Mouse (Mus musculus): ENCODE results near the gene Immp2l. TPM values are rescaled to one million over a fixed set of nuclear protein-coding genes. Genes with fewer than 3 reads are reported as not detected.

Immp2l gene
- polyA plus RNA-seq, 1 experiment, result 9.6 TPM

DNA sequence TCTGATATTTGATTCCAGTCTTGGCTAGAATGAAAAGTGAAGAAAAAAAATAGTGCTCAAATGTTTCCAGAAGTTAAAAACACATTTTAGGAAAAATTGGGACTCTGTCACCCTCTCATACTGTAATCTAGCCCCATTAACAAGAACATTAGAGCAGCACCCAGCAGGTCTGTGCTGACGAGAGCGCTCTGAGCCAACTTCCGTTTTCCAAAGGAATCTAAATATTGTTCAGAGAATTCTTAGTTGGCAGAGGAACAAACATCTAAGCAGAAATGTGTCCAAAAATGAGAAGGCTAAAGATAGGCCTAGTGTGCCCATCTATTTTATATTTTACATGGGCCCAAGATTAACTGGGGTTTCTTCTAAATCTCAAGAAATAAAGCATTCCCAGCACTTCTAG, 486.7 kb downstream of the Immp2l start:
- Histone ChIP-seq H3K79me2 (ENCODE audit: control insufficient read depth, insufficient read depth) (no peaks in the 10 kb centered on the region), H3K4me3 (no peak overlapping the region), H3K36me3 (ENCODE audit: control insufficient read depth, insufficient read depth) (no peaks in the 10 kb centered on the region), H3ac (ENCODE audit: control insufficient read depth, insufficient read length) (no peak overlapping the region), H3K4me2 (ENCODE audit: low read depth) (no peak overlapping the region), H3K27me3 (ENCODE audit: control insufficient read depth, insufficient read depth, insufficient read length) (no peaks in the 10 kb centered on the region)
- TF ChIP-seq MYOG (IDR thresholded peaks at IDR 0.05; ENCODE audit: control insufficient read depth in 1 of 3, insufficient read depth in 1 of 3, insufficient read length in 2 of 3, low read depth in 2 of 3) (no peak), USF1 (IDR thresholded peaks at IDR 0.05; ENCODE audit: low read depth) (no peak), POLR2A (IDR thresholded peaks at IDR 0.05; ENCODE audit: insufficient read length, low read depth) (no peak)

DNA sequence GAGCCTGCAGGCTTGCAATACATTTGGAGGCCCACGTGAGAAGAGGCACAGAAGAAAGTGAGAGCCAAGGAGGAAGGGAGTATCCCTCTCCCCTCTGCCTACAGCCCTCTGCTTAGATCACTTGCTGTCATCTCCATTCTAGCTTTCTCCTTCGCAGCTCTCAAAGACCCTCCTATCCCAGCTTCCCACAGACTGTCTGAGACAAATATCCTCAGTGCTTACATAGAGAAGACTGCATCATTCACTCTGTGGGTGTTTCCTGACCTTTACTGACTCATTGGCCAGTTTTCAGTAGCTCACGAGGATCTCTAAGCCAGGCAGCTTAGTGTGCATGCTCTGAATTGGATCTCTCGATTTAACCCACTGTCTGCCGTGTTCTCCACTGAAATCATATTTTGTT, 495.0 kb downstream of the Immp2l start:
- H3K4me3 ChIP-seq, result no peak overlapping the region
- no peaks in the 10 kb centered on the region for H3K79me2 ChIP-seq (ENCODE audit: control insufficient read depth, insufficient read depth)
- H3K4me2 ChIP-seq (ENCODE audit: low read depth), result no peak overlapping the region
- TF ChIP-seq MAX (IDR thresholded peaks at IDR 0.05; ENCODE audit: low read depth) (no peak), POLR2A (IDR thresholded peaks at IDR 0.05; ENCODE audit: insufficient read length, low read depth) (no peak), TCF3 (IDR thresholded peaks at IDR 0.05; ENCODE audit: insufficient read length, low read depth) (no peak), SRF (IDR thresholded peaks at IDR 0.05; ENCODE audit: control insufficient read depth, insufficient read length, low read depth) (no peak), TCF12 (IDR thresholded peaks at IDR 0.05; ENCODE audit: insufficient read depth, poor library complexity, severe bottlenecking) (no peak), POLR2AphosphoS2 (IDR thresholded peaks at IDR 0.05; ENCODE audit: insufficient read length, low read depth) (no peak), MYOD1 (IDR thresholded peaks at IDR 0.05; ENCODE audit: control insufficient read depth in 1 of 3, insufficient read length in 2 of 3, low read depth in 2 of 3) (no peak), REST (IDR thresholded peaks at IDR 0.05; ENCODE audit: insufficient read depth, insufficient read length) (no peak), CEBPB (IDR thresholded peaks at IDR 0.05; ENCODE audit: insufficient read depth, poor library complexity, severe bottlenecking) (no peak), MYOG (IDR thresholded peaks at IDR 0.05; ENCODE audit: control insufficient read depth in 1 of 3, insufficient read depth in 1 of 3, insufficient read length in 2 of 3, low read depth in 2 of 3) (no peak), USF1 (IDR thresholded peaks at IDR 0.05; ENCODE audit: low read depth) (no peak), E2F4 (IDR thresholded peaks at IDR 0.05; ENCODE audit: insufficient read depth) (no peak)
- H3K36me3 ChIP-seq (ENCODE audit: control insufficient read depth, insufficient read depth), result no peaks in the 10 kb centered on the region
- no peak overlapping the region for H3ac ChIP-seq (ENCODE audit: control insufficient read depth, insufficient read length)
- no peaks in the 10 kb centered on the region for H3K27me3 ChIP-seq (ENCODE audit: control insufficient read depth, insufficient read depth, insufficient read length)

DNA sequence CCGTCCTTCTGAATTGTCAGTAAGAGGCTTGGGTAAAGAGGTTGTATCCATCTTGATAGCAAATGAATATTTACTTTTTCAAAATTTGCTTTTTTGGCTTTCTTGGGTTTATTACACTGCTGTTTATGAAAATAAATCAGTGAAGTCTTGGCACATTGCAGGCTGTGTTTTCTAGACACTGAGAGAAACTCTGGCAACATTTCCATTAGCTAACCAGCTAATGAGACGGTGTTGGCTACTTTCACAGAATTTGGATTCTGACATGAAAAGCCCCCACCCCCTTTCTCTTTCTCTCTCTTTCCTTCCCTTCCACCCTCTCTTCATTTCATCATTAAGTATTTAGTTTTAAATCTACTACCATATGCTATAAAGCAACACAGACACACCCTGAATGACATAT, 496.4 kb downstream of the Immp2l start:
- H3K79me2 ChIP-seq (ENCODE audit: control insufficient read depth, insufficient read depth), result no peaks in the 10 kb centered on the region
- H3K4me3 ChIP-seq, result no peak overlapping the region
- no peaks in the 10 kb centered on the region for H3K27me3 ChIP-seq (ENCODE audit: control insufficient read depth, insufficient read depth, insufficient read length)
- no peak for TF ChIP-seq CEBPB (IDR thresholded peaks at IDR 0.05; ENCODE audit: insufficient read depth, poor library complexity, severe bottlenecking)
- TF ChIP-seq E2F4 (IDR thresholded peaks at IDR 0.05; ENCODE audit: insufficient read depth), result no peak
- TF ChIP-seq POLR2AphosphoS2 (IDR thresholded peaks at IDR 0.05; ENCODE audit: insufficient read length, low read depth), result no peak
- no peak for TF ChIP-seq POLR2A (IDR thresholded peaks at IDR 0.05; ENCODE audit: insufficient read length, low read depth)
- H3K36me3 ChIP-seq (ENCODE audit: control insufficient read depth, insufficient read depth), result no peaks in the 10 kb centered on the region
- H3K4me2 ChIP-seq (ENCODE audit: low read depth), result no peak overlapping the region
- H3ac ChIP-seq (ENCODE audit: control insufficient read depth, insufficient read length), result no peak overlapping the region

DNA sequence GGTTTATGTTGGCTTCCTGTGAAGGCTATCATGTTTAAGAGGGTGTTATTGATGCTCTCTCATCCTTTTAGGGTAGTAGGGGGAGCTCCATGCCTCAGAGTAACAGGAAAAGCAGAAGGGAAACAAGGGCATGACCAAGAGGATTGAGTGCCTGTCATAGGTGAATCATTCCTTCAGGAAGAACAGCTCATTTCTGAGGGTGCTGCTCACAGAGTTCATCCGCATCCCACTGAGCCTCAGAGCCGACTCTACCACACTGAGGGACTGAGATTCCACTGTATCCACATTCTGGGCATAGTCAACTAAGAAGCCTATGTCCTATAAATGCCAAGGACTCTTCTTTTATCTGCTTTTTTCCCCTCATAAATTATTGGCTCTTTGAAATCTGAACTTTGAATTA, 497.8 kb downstream of the Immp2l start:
- no peaks in the 10 kb centered on the region for H3K36me3 ChIP-seq (ENCODE audit: control insufficient read depth, insufficient read depth)
- no peak overlapping the region for H3K4me3 ChIP-seq
- TF ChIP-seq SRF (IDR thresholded peaks at IDR 0.05; ENCODE audit: control insufficient read depth, insufficient read length, low read depth), result no peak
- no peak for TF ChIP-seq TCF12 (IDR thresholded peaks at IDR 0.05; ENCODE audit: insufficient read depth, poor library complexity, severe bottlenecking)
- no peak for TF ChIP-seq REST (IDR thresholded peaks at IDR 0.05; ENCODE audit: insufficient read depth, insufficient read length)
- TF ChIP-seq MAX (IDR thresholded peaks at IDR 0.05; ENCODE audit: low read depth), result no peak
- no peak for TF ChIP-seq CEBPB (IDR thresholded peaks at IDR 0.05; ENCODE audit: insufficient read depth, poor library complexity, severe bottlenecking)
- TF ChIP-seq POLR2AphosphoS2 (IDR thresholded peaks at IDR 0.05; ENCODE audit: insufficient read length, low read depth), result no peak
- TF ChIP-seq USF1 (IDR thresholded peaks at IDR 0.05; ENCODE audit: low read depth), result no peak
- no peak for TF ChIP-seq MYOD1 (IDR thresholded peaks at IDR 0.05; ENCODE audit: control insufficient read depth in 1 of 3, insufficient read length in 2 of 3, low read depth in 2 of 3)
- TF ChIP-seq POLR2A (IDR thresholded peaks at IDR 0.05; ENCODE audit: insufficient read length, low read depth), result no peak
- no peak for TF ChIP-seq MYOG (IDR thresholded peaks at IDR 0.05; ENCODE audit: control insufficient read depth in 1 of 3, insufficient read depth in 1 of 3, insufficient read length in 2 of 3, low read depth in 2 of 3)
- TF ChIP-seq E2F4 (IDR thresholded peaks at IDR 0.05; ENCODE audit: insufficient read depth), result no peak
- TF ChIP-seq TCF3 (IDR thresholded peaks at IDR 0.05; ENCODE audit: insufficient read length, low read depth), result no peak
- H3K79me2 ChIP-seq (ENCODE audit: control insufficient read depth, insufficient read depth), result no peaks in the 10 kb centered on the region
- no peak overlapping the region for H3K4me2 ChIP-seq (ENCODE audit: low read depth)
- no peak overlapping the region for H3ac ChIP-seq (ENCODE audit: control insufficient read depth, insufficient read length)
- no peaks in the 10 kb centered on the region for H3K27me3 ChIP-seq (ENCODE audit: control insufficient read depth, insufficient read depth, insufficient read length)

DNA sequence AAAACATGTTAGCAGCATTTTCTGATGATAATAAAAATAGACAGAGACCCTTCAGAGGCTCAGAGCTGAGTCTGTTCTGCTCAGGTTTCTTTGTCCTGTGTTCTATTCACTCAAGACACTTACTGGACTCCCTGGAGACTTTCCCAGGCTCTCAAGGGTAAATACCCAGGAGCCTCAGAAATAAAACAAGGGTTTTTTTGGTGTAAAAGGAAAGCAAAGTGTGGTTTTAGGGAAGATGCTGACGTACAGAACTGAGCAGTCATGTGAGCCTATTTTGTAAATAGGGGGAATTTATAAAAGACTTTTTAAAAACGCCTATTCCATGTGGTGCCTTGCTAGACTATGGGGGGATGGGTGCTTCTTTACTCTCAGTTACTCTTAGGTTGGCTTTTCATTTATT, 502.8 kb downstream of the Immp2l start:
- Histone ChIP-seq H3K27me3 (ENCODE audit: control insufficient read depth, insufficient read depth, insufficient read length) (no peaks in the 10 kb centered on the region), H3K36me3 (ENCODE audit: control insufficient read depth, insufficient read depth) (no peaks in the 10 kb centered on the region), H3K4me2 (ENCODE audit: low read depth) (no peak overlapping the region), H3K4me3 (no peak overlapping the region), H3ac (ENCODE audit: control insufficient read depth, insufficient read length) (no peak overlapping the region), H3K79me2 (ENCODE audit: control insufficient read depth, insufficient read depth) (no peaks in the 10 kb centered on the region)
- TF ChIP-seq SRF (IDR thresholded peaks at IDR 0.05; ENCODE audit: control insufficient read depth, insufficient read length, low read depth) (no peak), POLR2AphosphoS2 (IDR thresholded peaks at IDR 0.05; ENCODE audit: insufficient read length, low read depth) (no peak)

All from myocyte (in vitro differentiated cells).